Mouse (Mus musculus) CH12.LX (cell line): ENCODE measurements around the gene Col28a1. TPM values are rescaled to one million over a fixed set of nuclear protein-coding genes. Genes with fewer than 3 reads are reported as not detected.

Experiments used
- DNase-seq: peaks from one replicate; pipeline ENCODE4 v3.0.0-alpha.2; 2013; ENCODE audit errors: extremely low read depth
- H3K27ac ChIP-seq: 2 replicates; pipeline ENCODE4 v1.5.1; 2012; ENCODE audit warnings: low read depth, mild to moderate bottlenecking, control low read depth, moderate library complexity; ENCODE audit not compliant: insufficient read depth
- H3K27me3 ChIP-seq: replicated peaks from 2 replicates; pipeline ENCODE3; 2012; ENCODE audit warnings: inconsistent platforms
- H3K36me3 ChIP-seq, 2 experiments: replicated peaks in 1 of 2; 2 replicates each; pipeline versions ENCODE3 to v1.6.1; 2012; ENCODE audit warnings: inconsistent platforms in 1 of 2, low read length in 1 of 2, mild to moderate bottlenecking in 1 of 2, mixed read lengths in 1 of 2, moderate library complexity in 1 of 2; ENCODE audit not compliant: control insufficient read depth in 1 of 2, insufficient read depth in 1 of 2
- H3K4me1 ChIP-seq, 2 experiments: 2 replicates each; pipeline ENCODE4 v1.6.1; 2012; ENCODE audit warnings: inconsistent platforms in 1 of 2, moderate library complexity in 1 of 2; ENCODE audit not compliant: insufficient read depth in 2 of 2, control insufficient read depth in 1 of 2
- H3K4me2 ChIP-seq: 2 replicates; pipeline ENCODE4 v1.6.1; 2012; ENCODE audit warnings: low read depth, mild to moderate bottlenecking, control low read depth; ENCODE audit not compliant: poor library complexity, insufficient read depth, severe bottlenecking
- H3K4me3 ChIP-seq, 3 experiments: fragments of 150-350 bp in 1 of 3; sonication (generic) in 1 of 3; replicated peaks in 1 of 3; 2 replicates each; pipeline versions ENCODE3 to v1.5.1; 2011 to 2012; ENCODE audit warnings: low read depth in 2 of 3, low read length in 2 of 3, mild to moderate bottlenecking in 2 of 3, moderate library complexity in 2 of 3, control low read depth in 1 of 3, improper control_type of control experiment in 1 of 3, inconsistent platforms in 1 of 3, mixed read lengths in 1 of 3; ENCODE audit not compliant: poor library complexity in 1 of 3
- H3K79me2 ChIP-seq: replicated peaks from 2 replicates; pipeline ENCODE4 v1.6.1; 2012; ENCODE audit warnings: mild to moderate bottlenecking, moderate library complexity; ENCODE audit not compliant: control insufficient read depth, poor library complexity, insufficient read depth, severe bottlenecking; ENCODE audit errors: extremely low read depth
- H3K9ac ChIP-seq: 2 replicates; pipeline ENCODE4 v1.6.1; 2012; ENCODE audit warnings: low read depth, mild to moderate bottlenecking, control low read depth, moderate library complexity; ENCODE audit not compliant: insufficient read depth
- H3K9me3 ChIP-seq: replicated peaks from 2 replicates; pipeline ENCODE3; 2012; ENCODE audit warnings: low read length, inconsistent platforms, mixed read lengths
- BHLHE40 ChIP-seq: IDR thresholded peaks from 2 replicates; pipeline ENCODE4 v1.6.1; 2011; ENCODE audit warnings: mild to moderate bottlenecking, low read depth, low read length, improper control_type of control experiment
- CHD1 ChIP-seq: IDR thresholded peaks from 2 replicates; pipeline ENCODE4 v1.6.1; 2012; ENCODE audit warnings: low read depth, low read length, improper control_type of control experiment, inconsistent platforms
- CHD2 ChIP-seq: IDR thresholded peaks from 2 replicates; pipeline ENCODE4 v1.6.1; 2011; ENCODE audit warnings: low read length, improper control_type of control experiment
- CTCF ChIP-seq, 2 experiments: IDR thresholded peaks in 1 of 2; conservative IDR thresholded peaks in 1 of 2; 2 replicates each; pipeline ENCODE4 v1.5.1; 2011 to 2012; ENCODE audit warnings: low read depth in 2 of 2, low read length in 2 of 2, improper control_type of control experiment in 1 of 2, inconsistent platforms in 1 of 2, mild to moderate bottlenecking in 1 of 2, moderate library complexity in 1 of 2
- EP300 ChIP-seq: IDR thresholded peaks from 2 replicates; pipeline ENCODE4 v1.6.1; 2011; ENCODE audit warnings: low read length, improper control_type of control experiment
- GABPA ChIP-seq: IDR thresholded peaks from 2 replicates; pipeline ENCODE4 v1.6.1; 2012; ENCODE audit warnings: low read depth, low read length, improper control_type of control experiment, inconsistent platforms; ENCODE audit not compliant: insufficient replicate concordance
- KAT2A ChIP-seq: IDR thresholded peaks from 2 replicates; pipeline ENCODE4 v1.6.1; 2012; ENCODE audit warnings: low read length, improper control_type of control experiment, inconsistent platforms; ENCODE audit not compliant: insufficient replicate concordance
- MAX ChIP-seq: IDR thresholded peaks from 2 replicates; pipeline ENCODE4 v1.6.1; 2011; ENCODE audit warnings: low read length, improper control_type of control experiment
- MXI1 ChIP-seq: IDR thresholded peaks from 2 replicates; pipeline ENCODE4 v1.6.1; 2011; ENCODE audit warnings: mild to moderate bottlenecking, low read depth, low read length, improper control_type of control experiment
- MYC ChIP-seq: IDR thresholded peaks from 2 replicates; pipeline ENCODE4 v1.6.1; 2011; ENCODE audit warnings: low read depth, mild to moderate bottlenecking, improper control_type of control experiment, low read length
- NRF1 ChIP-seq: IDR thresholded peaks from 2 replicates; pipeline ENCODE4 v1.6.1; 2014; ENCODE audit warnings: low read depth, mild to moderate bottlenecking, inconsistent platforms, low read length, improper control_type of control experiment, moderate library complexity
- POLR2A ChIP-seq: IDR thresholded peaks from 2 replicates; pipeline ENCODE4 v1.6.1; 2011; ENCODE audit warnings: low read depth, mild to moderate bottlenecking, improper control_type of control experiment, low read length
- RAD21 ChIP-seq: IDR thresholded peaks from 2 replicates; pipeline ENCODE4 v1.6.1; 2011; ENCODE audit warnings: low read depth, mild to moderate bottlenecking, low read length, improper control_type of control experiment, moderate library complexity
- RCOR1 ChIP-seq: conservative IDR thresholded peaks from 2 replicates; pipeline ENCODE4 v1.6.1; 2012; ENCODE audit warnings: low read depth, mild to moderate bottlenecking, inconsistent platforms, low read length, improper control_type of control experiment
- SIN3A ChIP-seq: IDR thresholded peaks from 2 replicates; pipeline ENCODE4 v1.6.1; 2012; ENCODE audit warnings: low read length, improper control_type of control experiment, inconsistent platforms
- TBP ChIP-seq: conservative IDR thresholded peaks from 2 replicates; pipeline ENCODE4 v1.6.1; 2011; ENCODE audit warnings: low read depth, low read length, improper control_type of control experiment
- UBTF ChIP-seq: IDR thresholded peaks from 2 replicates; pipeline ENCODE4 v1.6.1; 2012; ENCODE audit warnings: low read depth, mild to moderate bottlenecking, inconsistent platforms, low read length, improper control_type of control experiment, moderate library complexity
- ZKSCAN1 ChIP-seq: IDR thresholded peaks from 2 replicates; pipeline ENCODE4 v1.6.1; 2012; ENCODE audit warnings: low read depth, inconsistent platforms, low read length, improper control_type of control experiment, borderline replicate concordance
- ZMIZ1 ChIP-seq: IDR thresholded peaks from 2 replicates; pipeline ENCODE4 v1.6.1; 2012; ENCODE audit warnings: low read depth, mild to moderate bottlenecking, inconsistent platforms, low read length, improper control_type of control experiment
- ZNF384 ChIP-seq: IDR thresholded peaks from 2 replicates; pipeline ENCODE4 v1.6.1; 2012; ENCODE audit warnings: low read depth, low read length, improper control_type of control experiment, inconsistent platforms
- dilution Hi-C: fragments of 300-500 bp; cut with MboI; formaldehyde crosslinking; loops from 2 replicates; pipeline ENCODE4 v1.14.3; 2020; ENCODE audit warnings: low sequenced_read_pairs; ENCODE audit not compliant: extremely low pct_unique_long_range_greater_than_20kb, extremely low pct_ligation_motif_present
- in situ Hi-C: fragments of 300-500 bp; cut with MboI; formaldehyde crosslinking; loops from 3 replicates; pipeline ENCODE4 v1.14.3; 2019; ENCODE audit warnings: low sequenced_read_pairs, low pct_ligation_motif_present, low pct_unique_long_range_greater_than_20kb, mixed read lengths
- polyA plus RNA-seq: library from polyadenylated mRNA; unstranded; fragments of >175 nt; gene quantifications from 2 replicates; pipeline ENCODE4 v1.2.1, GENCODE M21; 2012; ENCODE audit warnings: low read depth; ENCODE audit not compliant: insufficient read length
- total RNA-seq, 2 experiments: library from RNA; depleted of rRNA; stranded (reverse); fragments of 300-350 nt in 1 of 2; fragments of >200 nt in 1 of 2; gene quantifications; 2 replicates each; pipeline ENCODE4 v1.2.3; 2012 to 2014

Gene Col28a1
- total and polyA plus RNA-seq, 3 experiments = not detected

- Histone ChIP-seq H3K27ac (no peak overlapping the region), H3K4me1 (no peaks in the 10 kb centered on the region), H3K9ac (no peak overlapping the region), H3K4me3 (no peak overlapping the region), H3K27me3 (no peaks in the 10 kb centered on the region), H3K9me3 (no peaks in the 10 kb centered on the region)
- DNase-seq = no peak
- dilution Hi-C loops = no loop called here
- no peak for TF ChIP-seq BHLHE40
- no peak for TF ChIP-seq UBTF
- no peak for TF ChIP-seq RAD21
- TF ChIP-seq, all 38 proteins: peak for 0
- in situ Hi-C loops = loop anchor here (25.0 kb wide), 1 partner anchor 113 kb away; no protein-coding TSS in a partner anchor
- H3K79me2 ChIP-seq = no peaks in the 10 kb centered on the region
- no peak overlapping the region for H3K4me2 ChIP-seq
- no peaks in the 10 kb centered on the region for H3K36me3 ChIP-seq
Measured at GRCm38 (mm10) chr6:8175346-8175745, 17.1 kb downstream of the Col28a1 start.

DNA sequence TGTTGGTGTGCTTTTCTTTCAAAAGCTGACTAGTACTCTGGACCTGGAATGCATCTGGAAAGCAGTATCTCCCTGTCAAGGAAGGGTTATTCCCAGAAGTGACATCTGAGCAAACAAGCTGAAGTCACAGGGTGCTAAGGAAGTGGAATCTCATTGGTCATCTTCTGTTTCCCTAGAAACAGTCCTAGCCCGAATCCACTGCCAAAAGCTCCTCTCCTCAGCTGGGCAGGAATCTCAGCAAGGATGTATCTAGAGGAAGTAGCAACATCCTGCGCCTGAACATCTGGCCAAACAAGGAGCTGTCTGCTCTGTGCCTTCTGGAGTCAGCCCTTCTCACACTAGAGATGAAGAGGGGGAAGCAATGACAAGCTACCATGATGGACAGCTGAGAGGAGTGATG is 18.4 kb downstream of the Col28a1 start:
- in situ Hi-C loops (no loop called here), dilution Hi-C loops (no loop called here)

DNA sequence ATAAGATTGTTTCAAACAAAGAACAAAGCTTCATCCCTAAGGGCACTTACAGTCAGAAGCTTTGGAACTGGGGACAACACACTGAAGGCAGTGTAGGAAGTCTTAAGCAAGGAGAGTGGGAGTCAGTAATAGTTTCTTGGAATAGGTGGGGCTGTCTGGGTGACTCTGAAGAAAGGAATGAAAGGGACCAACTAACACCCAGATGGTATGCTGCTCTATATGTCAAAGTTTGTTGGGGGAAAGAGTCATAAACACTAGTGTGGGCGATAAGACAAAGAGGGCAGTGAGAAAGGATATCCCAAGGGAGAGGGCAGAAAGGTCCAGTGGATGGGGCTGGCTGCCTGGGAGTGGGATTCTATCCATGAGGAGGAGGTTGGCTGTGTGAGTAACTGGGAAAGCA is 20.3 kb downstream of the Col28a1 start:
- H3K4me3 ChIP-seq = no peak overlapping the region
- H3K9ac ChIP-seq = no peak overlapping the region
- dilution Hi-C loops (no loop called here), in situ Hi-C loops (no loop called here)
- H3K79me2 ChIP-seq = no peaks in the 10 kb centered on the region
- no peaks in the 10 kb centered on the region for H3K36me3 ChIP-seq
- H3K9me3 ChIP-seq = no peaks in the 10 kb centered on the region
- no peak for DNase-seq
- no peaks in the 10 kb centered on the region for H3K4me1 ChIP-seq
- H3K27ac ChIP-seq = no peak overlapping the region
- no peak overlapping the region for H3K4me2 ChIP-seq
- TF ChIP-seq SIN3A = no peak
- TF ChIP-seq MYC = no peak
- TF ChIP-seq NRF1 = no peak
- no peak for TF ChIP-seq TBP
- TF ChIP-seq RAD21 = no peak
- no peak for TF ChIP-seq UBTF
- no peak for TF ChIP-seq KAT2A
- no peak for TF ChIP-seq CHD1
- TF ChIP-seq EP300 = no peak
- TF ChIP-seq GABPA = no peak
- TF ChIP-seq CTCF (conservative IDR thresholded peaks at IDR 0.05 in 1 of 2, IDR thresholded peaks at IDR 0.05 in 1 of 2; ENCODE audit: low read depth in 2 of 2, low read length in 2 of 2) = no peak
- TF ChIP-seq MXI1 = no peak
- TF ChIP-seq CHD2 = no peak
- no peak for TF ChIP-seq POLR2A
- no peak for TF ChIP-seq RCOR1
- no peaks in the 10 kb centered on the region for H3K27me3 ChIP-seq

More for the DNA sequence above, 18.4 kb downstream of the Col28a1 start:
- Histone ChIP-seq H3K9me3 (no peaks in the 10 kb centered on the region), H3K4me3 (no peak overlapping the region), H3K4me2 (no peak overlapping the region), H3K36me3 (no peaks in the 10 kb centered on the region), H3K4me1 (no peaks in the 10 kb centered on the region), H3K9ac (no peak overlapping the region), H3K27me3 (no peaks in the 10 kb centered on the region), H3K27ac (no peak overlapping the region), H3K79me2 (no peaks in the 10 kb centered on the region)
- TF ChIP-seq MYC = no peak
- TF ChIP-seq CHD1 = no peak
- TF ChIP-seq ZNF384 = no peak
- TF ChIP-seq ZMIZ1 = no peak
- TF ChIP-seq ZKSCAN1 = no peak
- no peak for TF ChIP-seq NRF1
- no peak for TF ChIP-seq MAX
- no peak for DNase-seq
